Comparison of ENCODE assay signal across 24 mouse cellular contexts in genomic region chr2:162986764-162987163, GRCm38 (mm10). TPM values are rescaled to one million over a fixed set of nuclear protein-coding genes. Genes with fewer than 3 reads are reported as not detected.
DNase-seq lines count a peak whose midpoint lies in the region; ATAC-seq and TF ChIP-seq lines count a peak whose summit lies in the region.
"Had no signal": no experiment of that assay in that cellular context is flagged by ENCODE, and none has a peak within 500 bp of the region (broad histone marks: within the 10 kb centered on the region; RNA-seq: fewer than 3 reads in every experiment).

No protein-coding gene starts in this region.

- no peaks in the 10 kb centered on the region for H3K36me3 ChIP-seq in kidney, embryonic 16.5 days (ENCODE audit: insufficient read depth, low read length)
- H3K36me3 ChIP-seq in intestine, embryonic 16.5 days (ENCODE audit: control insufficient read depth, insufficient read depth, low read length), result no peaks in the 10 kb centered on the region
- H3K36me3 ChIP-seq in myocyte (ENCODE audit: control insufficient read depth, insufficient read depth), result no peaks in the 10 kb centered on the region
- H3K36me3 ChIP-seq: G1E; hindbrain, embryonic 13.5 days; midbrain, embryonic 10.5 days had no signal

- peak overlapping the region; percentile 87 for H3K27ac ChIP-seq in kidney, embryonic 16.5 days (ENCODE audit: low read length)
- peak overlapping the region; percentile 25; the same call in 1 of the 2 replicates for H3K27ac ChIP-seq in intestine, embryonic 16.5 days (ENCODE audit: low read length)
- H3K27ac ChIP-seq: forebrain, embryonic 13.5 days; gastrocnemius, adult 2 months; hindbrain, embryonic 13.5 days; liver, embryonic 14.5 days; midbrain, embryonic 10.5 days had no signal

- no peak overlapping the region for H3ac ChIP-seq in myocyte (ENCODE audit: control insufficient read depth, insufficient read length)

- no peak; the same call in 1 of the 2 replicates for ATAC-seq in kidney, embryonic 16.5 days (ENCODE audit: low FRiP score, low TSS enrichment)
- ATAC-seq in intestine, embryonic 16.5 days, result peak; percentile 60

- no peak for DNase-seq in kidney, postnatal 4 days
- peak; percentile 49 for DNase-seq in 3T3-L1 (ENCODE audit: low read depth, low spot score)
- no peak for DNase-seq in cerebellum, adult 11 months
- no peak for DNase-seq in left cerebral cortex, adult 8-10 months (ENCODE audit: low spot score in 2 of 2)
- DNase-seq: B cell, adult 2 months; cerebellum, adult 8-10 months had no signal

- H3K9me3 ChIP-seq in kidney, embryonic 16.5 days (ENCODE audit: low read length), result no peaks in the 10 kb centered on the region; the same call in 1 of the 2 replicates
- no peaks in the 10 kb centered on the region for H3K9me3 ChIP-seq in intestine, embryonic 16.5 days (ENCODE audit: control insufficient read depth, low read length)
- H3K9me3 ChIP-seq: forebrain, embryonic 13.5 days; G1E; hindbrain, embryonic 13.5 days; midbrain, embryonic 10.5 days had no signal

- H3K27me3 ChIP-seq in kidney, embryonic 16.5 days (ENCODE audit: insufficient read depth, low read length), result no peaks in the 10 kb centered on the region
- no peaks in the 10 kb centered on the region for H3K27me3 ChIP-seq in intestine, embryonic 16.5 days (replicated peaks; ENCODE audit: control insufficient read depth, insufficient read depth, low read length)
- H3K27me3 ChIP-seq in myocyte (ENCODE audit: control insufficient read depth, insufficient read depth, insufficient read length), result no peaks in the 10 kb centered on the region

- H3K4me3 ChIP-seq in kidney, embryonic 16.5 days (ENCODE audit: low read length), result no peak overlapping the region
- no peak overlapping the region for H3K4me3 ChIP-seq in intestine, embryonic 16.5 days (ENCODE audit: low read length)
- H3K4me3 ChIP-seq in myocyte, result no peak overlapping the region
- H3K4me3 ChIP-seq: forebrain, embryonic 13.5 days; gastrocnemius, adult 2 months; hindbrain, embryonic 13.5 days; midbrain, embryonic 10.5 days had no signal

- no peaks in the 10 kb centered on the region for H3K79me2 ChIP-seq in myocyte (ENCODE audit: control insufficient read depth, insufficient read depth)

- H3K4me2 ChIP-seq in kidney, embryonic 16.5 days (replicated peaks; ENCODE audit: low read depth, low read length), result no peak overlapping the region
- H3K4me2 ChIP-seq in intestine, embryonic 16.5 days (ENCODE audit: low read depth, low read length), result 0 out of 2 replicates have a peak overlapping the region, but pooled peaks have one; percentile 1
- H3K4me2 ChIP-seq in myocyte (ENCODE audit: low read depth), result peak overlapping the region; percentile 42
- H3K4me2 ChIP-seq: forebrain, embryonic 13.5 days; hindbrain, embryonic 13.5 days had no signal

- no peak overlapping the region for H3K9ac ChIP-seq in kidney, embryonic 16.5 days (replicated peaks; ENCODE audit: low read length)
- no peak overlapping the region for H3K9ac ChIP-seq in intestine, embryonic 16.5 days (ENCODE audit: low read depth, low read length)
- H3K9ac ChIP-seq: forebrain, embryonic 13.5 days; hindbrain, embryonic 13.5 days; liver, embryonic 14.5 days had no signal

- 69% methylated on average over 3 of the region's 3 CpGs for WGBS in kidney, embryonic 16.5 days
- WGBS in intestine, embryonic 16.5 days, result 75% methylated on average over 3 of the region's 3 CpGs

- no peak for TF ChIP-seq POLR2A in myocyte (IDR thresholded peaks at IDR 0.05; ENCODE audit: insufficient read length, low read depth)

- peaks cover 10% of the 10 kb centered on the region for H3K4me1 ChIP-seq in kidney, embryonic 16.5 days (ENCODE audit: insufficient read depth, low read length)
- peaks cover 2% of the 10 kb centered on the region; the same call in 1 of the 2 replicates for H3K4me1 ChIP-seq in intestine, embryonic 16.5 days (ENCODE audit: control insufficient read depth, insufficient read depth, low read length)
- H3K4me1 ChIP-seq: hindbrain, embryonic 13.5 days; midbrain, embryonic 10.5 days had no signal

TF ChIP-seq in myocyte, 11 proteins besides CTCF, POLR2A, EP300 and RAD21:
- no peak for TF ChIP-seq TCF3 (IDR thresholded peaks at IDR 0.05; ENCODE audit: insufficient read length, low read depth)
- no peak for TF ChIP-seq MYOG (IDR thresholded peaks at IDR 0.05; ENCODE audit: control insufficient read depth in 1 of 3, insufficient read depth in 1 of 3, insufficient read length in 2 of 3, low read depth in 2 of 3)
- no peak for TF ChIP-seq USF1 (IDR thresholded peaks at IDR 0.05; ENCODE audit: low read depth)
- no peak for TF ChIP-seq E2F4 (IDR thresholded peaks at IDR 0.05; ENCODE audit: insufficient read depth)
- no peak for TF ChIP-seq CEBPB (IDR thresholded peaks at IDR 0.05; ENCODE audit: insufficient read depth, poor library complexity, severe bottlenecking)
- no peak for TF ChIP-seq MAX (IDR thresholded peaks at IDR 0.05; ENCODE audit: low read depth)
- TF ChIP-seq MYOD1 (IDR thresholded peaks at IDR 0.05; ENCODE audit: control insufficient read depth in 1 of 3, insufficient read length in 2 of 3, low read depth in 2 of 3), result no peak
- TF ChIP-seq POLR2AphosphoS2 (IDR thresholded peaks at IDR 0.05; ENCODE audit: insufficient read length, low read depth), result no peak
- no peak for TF ChIP-seq SRF (IDR thresholded peaks at IDR 0.05; ENCODE audit: control insufficient read depth, insufficient read length, low read depth)
- no peak for TF ChIP-seq REST (IDR thresholded peaks at IDR 0.05; ENCODE audit: insufficient read depth, insufficient read length)
- TF ChIP-seq TCF12 (IDR thresholded peaks at IDR 0.05; ENCODE audit: insufficient read depth, poor library complexity, severe bottlenecking), result no peak

RNA-seq across cellular contexts. Expression of gene Sgk2, which starts 0.4 kb away (rescaled TPM):
- 11.2 and 12.2 TPM in 2 replicates for polyA plus RNA-seq in kidney, embryonic 16.5 days (2015; fragmentation: Nextera tagmentation; extraction: Ambion mirVana)
- polyA plus RNA-seq in intestine, embryonic 16.5 days (2015; fragmentation: Nextera tagmentation; extraction: Ambion mirVana), result 1.2 and 2.1 TPM in 2 replicates
- polyA plus RNA-seq in myocyte (2012; fragmentation: generic; extraction: Trizol), result not detected
- 1 to 10 TPM; 1.3 to 1.9 (median 1.9) TPM for total RNA-seq in left cerebral cortex, adult 8-10 months (2022)
- total RNA-seq: CH12.LX; G1E; gastrocnemius, adult 2 months; gastrocnemius, postnatal 4 days; heart, adult 8-10 months; heart, postnatal 25 days; midbrain, postnatal 0 days; neutrophil, adult 5-6 weeks had no signal
- polyA plus RNA-seq: embryonic facial prominence, embryonic 14.5 days; forebrain, embryonic 13.5 days; G1E; heart, embryonic 14.5 days; midbrain, embryonic 10.5 days; midbrain, postnatal 0 days had no signal

RNA-seq across cellular contexts. Expression of gene Ift52, which starts 30.4 kb away (rescaled TPM):
- 55.3 and 55.5 TPM in 2 replicates for polyA plus RNA-seq in kidney, embryonic 16.5 days (2015; fragmentation: Nextera tagmentation; extraction: Ambion mirVana)
- 44.0 and 48.1 TPM in 2 replicates for polyA plus RNA-seq in intestine, embryonic 16.5 days (2015; fragmentation: Nextera tagmentation; extraction: Ambion mirVana)
- 21.1 TPM for polyA plus RNA-seq in myocyte (2012; fragmentation: generic; extraction: Trizol)
- 10 to 100 TPM; 43.3 to 45.9 (median 44.7) TPM for total RNA-seq in left cerebral cortex, adult 8-10 months (2022)

RNA-seq across cellular contexts. Expression of gene L3mbtl1, which starts 43.5 kb away (rescaled TPM):
- 0.09 and 0.14 TPM in 2 replicates for polyA plus RNA-seq in kidney, embryonic 16.5 days (2015; fragmentation: Nextera tagmentation; extraction: Ambion mirVana)
- 0.09 TPM in 2 replicates for polyA plus RNA-seq in intestine, embryonic 16.5 days (2015; fragmentation: Nextera tagmentation; extraction: Ambion mirVana)
- not detected for polyA plus RNA-seq in myocyte (2012; fragmentation: generic; extraction: Trizol)
- total RNA-seq in left cerebral cortex, adult 8-10 months (2022), result 10 to 100 TPM; 15.2 to 18.6 (median 17.7) TPM
- total RNA-seq: CH12.LX; G1E; gastrocnemius, adult 2 months; heart, adult 8-10 months; heart, postnatal 25 days had no signal
- polyA plus RNA-seq: G1E; lung, postnatal 0 days had no signal

RNA-seq across cellular contexts. Expression of gene Srsf6, which starts 55.4 kb away (rescaled TPM):
- polyA plus RNA-seq in kidney, embryonic 16.5 days (2015; fragmentation: Nextera tagmentation; extraction: Ambion mirVana), result 206 and 214 TPM in 2 replicates
- 156 and 159 TPM in 2 replicates for polyA plus RNA-seq in intestine, embryonic 16.5 days (2015; fragmentation: Nextera tagmentation; extraction: Ambion mirVana)
- 61.5 TPM for polyA plus RNA-seq in myocyte (2012; fragmentation: generic; extraction: Trizol)
- 10 to 100 TPM; 76.9 to 90.1 (median 84.4) TPM for total RNA-seq in left cerebral cortex, adult 8-10 months (2022)
